Mouse (Mus musculus) C3H10T1/2 (cell line): Measurements from ENCODE around the gene Cldn6. TPM values are rescaled to one million over a fixed set of nuclear protein-coding genes. Genes with fewer than 3 reads are reported as not detected.

Source experiments
- polyA plus RNA-seq, 2 experiments: library from polyadenylated mRNA; unstranded; fragments of >200 nt; fragmentation: generic; extraction: Trizol; gene quantifications; one replicate each; pipeline ENCODE4 v1.2.1; 2012; ENCODE audit warnings: missing spikeins in 2 of 2

Cldn6 gene
- polyA plus RNA-seq = under 1 TPM in 1 of 2 experiments, not detected in 1; 0.04 TPM

GRCm38 (mm10) chr17:23679127-23679835, at the start of gene Cldn6:
Gene Cldn6 (plus strand): TSS chr17:23679249.

GRCm38 (mm10) chr17:23644613-23645495, 34.2 kb upstream of the Cldn6 start, which contains the start of gene Mmp25:
Gene Mmp25 (minus strand): TSS chr17:23645277.

GRCm38 (mm10) chr17:23660117-23660875, 18.8 kb upstream of the Cldn6 start, which contains the start of gene Bicdl2:
Gene Bicdl2 (plus strand): TSS chr17:23660506.

GRCm38 (mm10) chr17:23673424-23674073, 5.5 kb upstream of the Cldn6 start, which contains the start of the genes Hcfc1r1 and Thoc6:
Gene Hcfc1r1 (plus strand): TSS chr17:23673596.
Gene Thoc6 (minus strand): TSS chr17:23673882.

GRCm38 (mm10) chr17:23677236-23677679, 1.8 kb upstream of the Cldn6 start, which contains the start of gene Tnfrsf12a:
Gene Tnfrsf12a (minus strand): TSS chr17:23677468.

GRCm38 (mm10) chr17:23683856-23684672, 5.0 kb downstream of the Cldn6 start, which contains the start of gene Cldn9:
Gene Cldn9 (minus strand): TSS chr17:23684026.

GRCm38 (mm10) chr17:23722376-23723125, 43.5 kb downstream of the Cldn6 start, which contains the start of gene 1520401A03Rik:
Gene 1520401A03Rik (minus strand): TSS chr17:23722783.

GRCm38 (mm10) chr17:23725999-23726757, 47.1 kb downstream of the Cldn6 start, which contains the start of gene Pkmyt1:
Gene Pkmyt1 (plus strand): TSS chr17:23726336.

Other genes starting within 250 kb of the Cldn6 start
- not detected for gene Vmn2r117, start 199.6 kb upstream of the Cldn6 start, polyA plus RNA-seq
- gene Zfp213, start 115.0 kb upstream of the Cldn6 start, polyA plus RNA-seq = 10 to 100 TPM in 1 of 2 experiments, 1 to 10 TPM in 1; 9.1 to 12.4 TPM
- gene Zfp13, start 79.8 kb upstream of the Cldn6 start, polyA plus RNA-seq = 1 to 10 TPM; 2.1 to 3.2 TPM
- under 1 TPM in 1 of 2 experiments, not detected in 1; 0.02 TPM for gene Zscan10, start 78.4 kb upstream of the Cldn6 start, polyA plus RNA-seq
- gene Mmp25, start 34.0 kb upstream of the Cldn6 start, polyA plus RNA-seq = not detected
- gene Bicdl2, start 18.7 kb upstream of the Cldn6 start, polyA plus RNA-seq = under 1 TPM; 0.05 to 0.18 TPM
- gene Hcfc1r1, start 5.7 kb upstream of the Cldn6 start, polyA plus RNA-seq = 100 to 1,000 TPM; 438 to 526 TPM
- 10 to 100 TPM; 27.0 to 29.9 TPM for gene Thoc6, start 5.4 kb upstream of the Cldn6 start, polyA plus RNA-seq
- gene Tnfrsf12a, start 1.8 kb upstream of the Cldn6 start, polyA plus RNA-seq = 100 to 1,000 TPM in 1 of 2 experiments, 10 to 100 TPM in 1; 78.5 to 413 TPM
- 1 to 10 TPM in 1 of 2 experiments, under 1 TPM in 1; 0.53 to 3.5 TPM for gene Cldn9, start 4.8 kb downstream of the Cldn6 start, polyA plus RNA-seq
- under 1 TPM; 0.07 to 0.45 TPM for gene 1520401A03Rik, start 43.5 kb downstream of the Cldn6 start, polyA plus RNA-seq
- gene Pkmyt1, start 47.1 kb downstream of the Cldn6 start, polyA plus RNA-seq = 10 to 100 TPM; 24.3 to 38.2 TPM
- 10 to 100 TPM; 22.3 to 32.8 TPM for gene Paqr4, start 61.6 kb downstream of the Cldn6 start, polyA plus RNA-seq
- under 1 TPM in 1 of 2 experiments, not detected in 1; 0.07 TPM for gene Kremen2, start 66.6 kb downstream of the Cldn6 start, polyA plus RNA-seq
- gene Flywch1, start 92.4 kb downstream of the Cldn6 start, polyA plus RNA-seq = 10 to 100 TPM; 49.7 to 60.6 TPM
- gene Flywch2, start 106.8 kb downstream of the Cldn6 start, polyA plus RNA-seq = under 1 TPM in 1 of 2 experiments, not detected in 1; 0.55 TPM
- gene Srrm2, start 111.3 kb downstream of the Cldn6 start, polyA plus RNA-seq = 100 to 1,000 TPM in 1 of 2 experiments, 10 to 100 TPM in 1; 26.7 to 115 TPM
- 1,000 to 10,000 TPM; 1,533 to 1,676 TPM for gene Elob, start 149.9 kb downstream of the Cldn6 start, polyA plus RNA-seq
- gene Prss33, start 156.8 kb downstream of the Cldn6 start, polyA plus RNA-seq = not detected
- under 1 TPM in 1 of 2 experiments, not detected in 1; 0.05 TPM for gene Prss32, start 164.6 kb downstream of the Cldn6 start, polyA plus RNA-seq
- under 1 TPM in 1 of 2 experiments, not detected in 1; 0.02 TPM for gene Prss41, start 164.9 kb downstream of the Cldn6 start, polyA plus RNA-seq
- not detected for gene Prss21, start 188.8 kb downstream of the Cldn6 start, polyA plus RNA-seq
- not detected for gene Dcpp1, start 201.6 kb downstream of the Cldn6 start, polyA plus RNA-seq
- gene Dcpp2, start 201.6 kb downstream of the Cldn6 start, polyA plus RNA-seq = not detected
- gene Dcpp3, start 238.2 kb downstream of the Cldn6 start, polyA plus RNA-seq = not detected